Mouse (Mus musculus) 3134 (cell line): ENCODE measurements around the gene Ralb.

Experiments used
- DNase-seq: peaks from one replicate; pipeline ENCODE4 v3.0.0-alpha.2; 2011; ENCODE audit warnings: low spot score; ENCODE audit not compliant: insufficient read length; ENCODE audit errors: extremely low read depth

The Ralb gene

GRCm38 (mm10) chr1:119504260-119505062 lies at the start of gene Ralb:
TSS of gene Ralb (minus strand) at chr1:119504794.
- peak; percentile 100 for DNase-seq

DNA sequence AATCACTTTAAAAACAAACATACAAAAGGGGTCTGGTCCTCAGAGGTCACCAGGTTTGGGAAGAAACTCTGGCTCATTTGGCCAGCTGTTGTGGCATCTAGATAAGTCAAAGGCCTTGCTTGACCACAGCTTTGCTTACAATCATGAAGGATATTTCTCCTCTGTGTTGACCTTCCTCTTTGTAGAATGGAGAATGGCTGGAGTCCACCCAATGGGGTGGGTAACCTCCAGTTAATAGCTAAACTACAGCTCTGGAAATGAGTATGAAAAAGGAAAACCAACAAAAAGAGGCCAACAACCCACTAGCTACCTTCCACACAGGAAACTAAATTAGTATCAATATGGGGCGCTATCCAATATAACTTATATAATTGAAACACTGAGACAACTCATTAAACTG lies 47.1 kb upstream of the Ralb start:
- DNase-seq = no peak

DNA sequence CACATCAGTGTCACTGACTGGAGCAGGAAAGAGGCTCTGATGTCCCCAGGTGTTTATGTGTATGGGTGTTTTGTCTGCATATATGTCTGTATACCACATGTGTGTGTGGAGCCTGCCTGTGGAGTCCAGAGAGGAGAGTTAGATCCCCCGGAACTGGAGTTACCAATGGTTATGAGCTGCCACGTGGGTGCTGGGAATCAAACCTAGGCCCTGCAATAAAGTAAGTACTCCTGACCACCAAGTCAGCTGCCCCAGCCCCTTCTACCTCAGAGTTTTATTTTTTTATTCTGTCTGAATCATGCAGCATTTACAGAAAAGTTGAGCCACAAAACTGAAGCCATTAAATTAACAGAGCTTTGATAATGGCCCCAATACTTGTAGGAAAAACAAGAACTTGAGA lies 45.5 kb upstream of the Ralb start:
- DNase-seq = no peak

- DNase-seq = no peak
Measured at GRCm38 (mm10) chr1:119549327-119549689, 44.7 kb upstream of the Ralb start.

DNA sequence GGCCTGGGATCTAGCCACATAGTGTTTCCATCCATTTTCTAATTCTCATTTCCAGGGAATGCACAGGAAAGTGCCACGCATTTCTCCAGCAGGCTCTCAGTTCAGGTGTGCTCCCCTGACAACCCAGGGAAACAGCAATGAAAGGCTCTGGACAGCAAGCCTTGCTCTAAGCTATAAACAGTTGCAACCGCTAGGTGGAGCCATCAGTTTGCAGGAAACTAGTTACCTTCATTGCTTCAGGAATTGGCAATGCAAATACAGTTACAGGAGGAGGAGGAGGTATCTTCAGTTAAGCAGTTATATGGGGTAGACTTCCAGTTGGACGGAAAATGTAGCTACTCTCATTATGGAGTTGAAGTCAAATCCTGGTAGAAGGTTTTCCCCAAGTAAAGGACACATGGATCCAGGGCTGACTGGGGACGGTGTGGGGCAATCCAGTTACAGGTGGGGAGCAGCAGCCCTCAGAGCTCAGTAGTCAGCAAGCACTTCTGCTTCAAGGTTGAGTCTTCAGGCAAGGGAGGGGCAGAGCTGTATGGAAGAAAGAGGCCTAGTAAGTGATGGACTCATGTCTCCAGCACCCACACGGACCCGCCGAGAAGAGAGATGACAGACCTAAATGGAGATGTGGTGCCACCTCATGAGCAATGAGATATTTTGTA lies 44.2 kb upstream of the Ralb start:
- no peak for DNase-seq

DNA sequence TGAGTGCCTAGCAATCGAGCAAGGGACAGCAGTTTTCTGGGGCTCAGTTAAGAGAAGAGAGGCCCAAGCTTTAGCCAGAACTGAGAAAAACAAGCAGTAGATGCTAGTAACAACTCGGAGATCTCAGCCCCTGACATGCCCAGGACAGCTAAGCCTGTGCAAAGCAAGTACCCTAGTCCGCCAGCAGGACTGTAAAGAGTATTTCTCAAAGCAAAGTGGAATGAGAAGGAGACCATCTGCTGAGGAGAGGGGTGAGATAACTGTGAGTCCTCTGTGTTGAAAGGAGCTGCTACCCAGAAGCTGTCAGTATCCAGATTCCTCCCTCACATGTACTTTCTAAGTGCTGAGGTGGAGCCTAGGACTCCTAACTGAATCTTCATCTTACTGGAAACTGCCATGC lies 41.9 kb upstream of the Ralb start:
- no peak for DNase-seq

DNA sequence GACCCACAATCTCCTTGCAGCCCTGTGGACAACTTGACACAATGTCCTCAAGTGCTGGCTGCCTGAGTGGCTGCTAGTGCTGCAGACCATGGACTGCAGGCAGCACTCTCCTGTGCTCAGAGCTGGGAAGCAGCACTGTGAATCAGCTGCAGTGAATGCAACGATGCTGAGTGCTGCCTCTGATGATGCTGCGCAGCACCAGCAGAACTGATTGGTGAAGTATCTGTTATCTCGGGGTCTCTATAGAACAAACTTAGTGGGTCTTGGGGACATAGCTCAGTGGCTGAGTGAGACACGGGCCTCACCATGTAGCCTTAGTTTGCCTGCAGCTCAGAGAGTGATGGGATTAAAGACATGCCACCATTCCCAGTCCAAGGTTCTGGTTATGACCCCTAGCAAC lies 41.1 kb upstream of the Ralb start:
- no peak for DNase-seq

DNA sequence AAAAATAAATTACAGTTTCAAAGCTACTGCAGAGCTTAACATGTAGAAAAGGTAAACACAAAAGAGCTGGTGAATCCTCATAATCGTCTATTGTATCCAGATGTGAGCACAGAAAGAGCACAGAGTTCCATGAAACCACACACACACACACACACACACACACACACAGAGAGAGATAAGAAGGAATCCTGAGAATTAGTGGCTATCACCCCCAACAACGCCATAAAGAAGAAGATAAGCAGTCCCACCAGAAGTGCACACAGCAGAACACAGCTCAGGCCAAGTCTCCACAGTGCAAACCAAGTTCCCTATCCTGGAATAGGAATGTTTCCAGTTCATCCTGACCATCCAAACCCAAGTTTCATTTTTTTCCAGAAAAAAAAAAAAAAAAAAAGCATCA lies 40.6 kb upstream of the Ralb start:
- no peak for DNase-seq

DNA sequence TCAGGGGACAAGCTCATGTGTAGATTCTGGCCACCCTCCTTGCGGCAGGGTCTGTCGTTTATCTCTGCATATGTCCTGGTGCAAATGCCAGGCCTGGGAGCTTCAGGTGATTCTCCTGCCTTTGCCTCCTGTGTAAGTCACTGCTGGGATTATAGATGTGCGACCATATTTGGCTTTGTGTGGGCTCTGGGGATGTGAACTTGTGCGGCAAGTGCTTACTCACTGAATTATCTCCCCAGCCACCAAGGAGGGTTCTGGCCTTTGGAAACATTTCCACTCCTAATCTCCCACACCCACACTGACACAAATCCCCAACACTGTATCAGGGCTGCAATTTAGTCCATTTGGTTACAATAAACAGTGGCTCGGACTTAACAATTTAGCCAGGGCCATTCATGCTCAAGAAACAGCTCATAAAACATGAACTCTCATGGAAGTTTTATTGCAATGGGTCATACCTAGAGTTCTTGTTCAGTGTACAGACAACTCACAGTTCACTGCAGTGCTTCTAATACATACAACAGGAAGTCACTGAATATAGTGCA lies 40.1 kb upstream of the Ralb start:
- DNase-seq = no peak

- DNase-seq = no peak
Measured at GRCm38 (mm10) chr1:119543316-119543715, 38.7 kb upstream of the Ralb start.

DNA sequence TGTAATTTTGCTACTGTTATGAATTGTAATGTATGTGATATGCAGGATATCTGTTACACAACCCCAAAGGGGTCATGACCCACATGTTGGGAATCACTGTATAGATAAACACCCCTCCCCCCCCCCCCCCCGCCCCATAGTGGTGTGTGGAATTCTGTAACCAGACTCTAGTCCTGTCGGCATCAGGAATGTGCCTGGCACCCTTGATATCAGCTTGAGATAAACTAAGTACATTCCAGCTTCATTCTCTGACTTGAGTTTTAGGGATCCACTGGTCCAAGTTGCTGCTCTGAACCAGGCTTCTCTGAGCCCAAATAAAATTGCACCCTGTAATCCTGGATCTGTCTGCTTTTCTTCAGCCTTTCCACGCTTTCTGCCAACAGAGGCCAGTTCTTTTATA lies 37.0 kb upstream of the Ralb start:
- no peak for DNase-seq

- no peak for DNase-seq
Measured at GRCm38 (mm10) chr1:119540836-119541557, 36.4 kb upstream of the Ralb start.

- no peak for DNase-seq
Measured at GRCm38 (mm10) chr1:119539252-119539651, 34.7 kb upstream of the Ralb start.

GRCm38 (mm10) chr1:119537651-119538050 lies 33.1 kb upstream of the Ralb start:
- DNase-seq = no peak

- no peak for DNase-seq
Measured at GRCm38 (mm10) chr1:119536122-119536521, 31.5 kb upstream of the Ralb start.

GRCm38 (mm10) chr1:119534341-119534740 lies 29.7 kb upstream of the Ralb start:
- no peak for DNase-seq

- no peak for DNase-seq
Measured at GRCm38 (mm10) chr1:119533093-119533805, 28.7 kb upstream of the Ralb start.

GRCm38 (mm10) chr1:119532165-119532564 lies 27.6 kb upstream of the Ralb start:
- no peak for DNase-seq

DNA sequence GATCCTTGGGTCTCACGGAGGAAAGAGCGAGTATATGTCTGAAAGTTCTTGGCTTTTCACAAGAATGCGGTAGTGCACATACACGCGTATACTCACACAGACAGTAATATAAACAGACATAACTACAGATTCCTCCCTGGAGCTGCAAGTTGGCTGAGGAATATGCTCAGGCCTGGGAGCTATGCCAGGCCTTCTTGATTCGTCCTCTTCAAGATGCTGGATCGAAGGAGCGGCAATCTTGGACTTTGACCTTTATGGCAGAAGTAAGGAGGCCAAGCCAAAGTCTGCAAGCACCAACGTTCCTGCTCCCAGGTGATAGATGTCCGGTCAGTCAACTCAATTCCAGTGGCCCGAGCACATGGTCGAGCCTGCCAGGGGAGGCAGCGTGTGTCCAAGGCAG lies 26.3 kb upstream of the Ralb start:
- DNase-seq = no peak

DNA sequence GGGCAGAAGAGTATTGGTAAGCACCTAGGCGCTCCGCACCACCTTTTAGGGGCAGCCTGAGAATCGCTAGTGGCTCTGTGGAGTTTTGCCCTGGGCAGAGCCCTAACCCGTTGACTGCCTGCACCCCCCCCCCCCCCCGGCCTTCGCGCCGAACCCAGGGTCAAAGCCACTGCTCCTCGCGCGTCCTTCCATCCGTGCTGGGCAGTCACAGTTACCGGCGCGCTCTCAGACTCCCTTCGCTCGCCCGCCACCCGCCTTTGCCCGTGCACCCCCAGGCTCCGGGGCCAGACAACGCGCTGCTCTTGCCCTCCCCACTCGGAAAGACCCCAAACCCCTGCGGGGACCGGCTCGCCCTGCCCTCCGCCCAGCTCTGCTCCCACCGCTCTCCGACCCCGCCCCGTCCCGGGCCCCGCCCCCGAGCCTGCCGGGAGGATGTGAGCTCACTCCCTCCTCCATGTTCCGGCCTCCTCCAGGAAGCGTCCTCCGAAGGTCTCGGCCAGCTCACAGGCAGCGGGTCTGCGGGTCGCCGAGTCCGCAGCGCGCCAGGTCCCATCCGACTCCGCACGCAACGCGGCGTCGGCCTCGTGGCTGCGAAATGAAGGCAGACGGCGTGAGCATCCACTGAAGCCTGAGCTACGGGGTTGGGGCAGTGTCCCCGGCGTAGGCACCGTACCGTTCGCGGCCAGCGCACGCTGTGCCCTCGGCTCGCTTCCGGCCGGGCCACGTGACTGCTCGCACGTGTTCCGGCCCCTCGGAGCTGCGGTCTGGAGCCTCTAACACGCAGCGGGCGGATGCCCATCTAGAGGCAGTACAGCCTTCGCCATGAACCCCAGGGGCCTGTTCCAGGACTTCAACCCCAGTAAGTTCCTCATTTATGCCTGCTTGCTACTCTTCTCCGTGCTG lies 21.3 kb upstream of the Ralb start, which contains the start of gene Tmem185b:
Gene Tmem185b, plus strand, starts transcription at position 472 of the 903 bp plus-strand sequence.
- peak; percentile 83 for DNase-seq
